Mouse (Mus musculus) lung, postnatal 0 days (tissue): ENCODE data around the gene Tbc1d5.

Source experiments
- CTCF ChIP-seq: IDR thresholded peaks from 2 replicates; pipeline ENCODE4 v1.5.1; 2016; ENCODE audit warnings: antibody characterized with exemption, mild to moderate bottlenecking
- EP300 ChIP-seq: IDR thresholded peaks from 2 replicates; pipeline ENCODE4 v1.6.1; 2016; ENCODE audit warnings: antibody characterized with exemption, mild to moderate bottlenecking, control low read depth

DNA sequence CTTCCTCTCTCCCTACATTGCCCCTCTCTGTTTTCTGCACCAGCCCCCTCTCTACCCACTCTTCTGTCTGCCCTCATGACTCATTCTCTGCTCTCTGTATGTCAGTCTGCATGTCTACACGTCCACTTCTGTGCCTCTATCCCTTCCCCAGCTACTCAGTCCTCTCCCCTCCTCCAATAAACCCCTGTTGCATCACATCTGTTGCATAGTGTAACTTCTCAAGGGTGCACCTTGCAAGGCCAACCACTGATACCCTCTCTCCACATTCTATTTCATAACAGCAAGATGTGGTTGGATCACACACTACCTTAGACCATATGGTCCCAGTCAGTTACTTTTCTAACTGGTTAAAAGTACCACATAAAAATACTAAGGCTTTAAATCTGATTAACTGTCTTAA lies 74.9 kb downstream of the Tbc1d5 start:
- TF ChIP-seq EP300 (no peak), CTCF (no peak)
